Mouse (Mus musculus) brown adipose tissue, adult 24 weeks (tissue): ENCODE measurements around the gene Mamdc2. TPM values are rescaled to one million over a fixed set of nuclear protein-coding genes. Genes with fewer than 3 reads are reported as not detected.

Experiments
- H3K27ac ChIP-seq: fragments of 200-500 bp; replicated peaks from 2 replicates; pipeline ENCODE4 v1.5.1; 2012; ENCODE audit warnings: low read depth, mild to moderate bottlenecking, low read length
- H3K4me1 ChIP-seq: fragments of 200-500 bp; 2 replicates; pipeline ENCODE4 v1.6.1; 2012; ENCODE audit warnings: low read length, mixed read lengths; ENCODE audit not compliant: control insufficient read depth, insufficient read depth, insufficient read length
- H3K4me3 ChIP-seq: fragments of 200-500 bp; 2 replicates; pipeline ENCODE4 v1.5.1; 2012; ENCODE audit warnings: low read depth, mild to moderate bottlenecking, low read length, moderate library complexity; ENCODE audit not compliant: insufficient read depth
- polyA plus RNA-seq: library from polyadenylated mRNA; stranded (reverse); fragments of >200 nt; gene quantifications from 2 replicates; pipeline ENCODE4 v1.2.4, GENCODE M21; 2012; ENCODE audit not compliant: missing spikeins, insufficient read depth, insufficient read length

The Mamdc2 gene
- polyA plus RNA-seq, 1 experiment = 2.2 TPM

GRCm38 (mm10) chr19:23298917-23299316 is 149.3 kb downstream of the Mamdc2 start:
- H3K4me1 ChIP-seq = no peaks in the 10 kb centered on the region
- H3K27ac ChIP-seq = no peak overlapping the region
- no peak overlapping the region for H3K4me3 ChIP-seq

- no peak overlapping the region for H3K4me3 ChIP-seq
- no peaks in the 10 kb centered on the region for H3K4me1 ChIP-seq
- no peak overlapping the region for H3K27ac ChIP-seq
These were observed 151.1 kb downstream of the Mamdc2 start for GRCm38 (mm10) chr19:23297191-23297590.

- H3K4me3 ChIP-seq = no peak overlapping the region
- no peaks in the 10 kb centered on the region for H3K4me1 ChIP-seq
- no peak overlapping the region for H3K27ac ChIP-seq
These were observed 159.0 kb downstream of the Mamdc2 start for GRCm38 (mm10) chr19:23289251-23289650.

GRCm38 (mm10) chr19:23281911-23282660 is 166.2 kb downstream of the Mamdc2 start:
- Histone ChIP-seq H3K4me1 (no peaks in the 10 kb centered on the region), H3K27ac (no peak overlapping the region), H3K4me3 (no peak overlapping the region)

GRCm38 (mm10) chr19:23274054-23274724 is 174.1 kb downstream of the Mamdc2 start:
- H3K27ac ChIP-seq = no peak overlapping the region
- H3K4me3 ChIP-seq = peak overlapping the region; percentile 97
- peaks cover 6% of the 10 kb centered on the region; the same call in 1 of the 2 replicates for H3K4me1 ChIP-seq

GRCm38 (mm10) chr19:23273355-23274053 is 174.7 kb downstream of the Mamdc2 start, which contains the start of gene Smc5:
Gene Smc5 (minus strand): TSS chr19:23273897.
- peak within 1 kb of the TSS; percentile 97 for H3K4me3 ChIP-seq
- H3K4me1 ChIP-seq = peaks cover 6% of the 10 kb centered on the region; the same call in 1 of the 2 replicates
- 0 out of 2 replicates have a peak within 1 kb of the TSS, but pooled peaks have one; percentile 17 for H3K27ac ChIP-seq

GRCm38 (mm10) chr19:23256771-23257170 is 191.5 kb downstream of the Mamdc2 start:
- no peak overlapping the region for H3K4me3 ChIP-seq
- no peaks in the 10 kb centered on the region for H3K4me1 ChIP-seq
- H3K27ac ChIP-seq = no peak overlapping the region

Other genes with a start within 250 kb of the Mamdc2 start
- 7.0 and 10.6 TPM in 2 replicates for gene Smc5, start 174.5 kb downstream of the Mamdc2 start, polyA plus RNA-seq
- not detected in 2 replicates for gene 1700028P14Rik, start 204.4 kb upstream of the Mamdc2 start, polyA plus RNA-seq
- 7.2 and 13.2 TPM in 2 replicates for gene Ptar1, start 239.0 kb upstream of the Mamdc2 start, polyA plus RNA-seq